Mouse (Mus musculus) C2C12 (cell line): ENCODE results near the gene Gm49383.

Source experiments
- CTCF ChIP-seq: IDR thresholded peaks from one replicate; pipeline ENCODE4 v1.5.1; 2011; ENCODE audit not compliant: control insufficient read depth, insufficient read depth, insufficient read length
- FOSL1 ChIP-seq: IDR thresholded peaks from one replicate; pipeline ENCODE4 v1.8.0; 2011; ENCODE audit warnings: mild to moderate bottlenecking, low read length; ENCODE audit not compliant: poor library complexity, insufficient read depth, severe bottlenecking
- MAX ChIP-seq: IDR thresholded peaks from one replicate; pipeline ENCODE4 v1.6.1; 2011; ENCODE audit warnings: mild to moderate bottlenecking, control low read depth
- MYOG ChIP-seq: IDR thresholded peaks from one replicate; pipeline ENCODE4 v1.6.1; 2011; ENCODE audit not compliant: control insufficient read depth, insufficient read length; ENCODE audit errors: extremely low read depth

DNA sequence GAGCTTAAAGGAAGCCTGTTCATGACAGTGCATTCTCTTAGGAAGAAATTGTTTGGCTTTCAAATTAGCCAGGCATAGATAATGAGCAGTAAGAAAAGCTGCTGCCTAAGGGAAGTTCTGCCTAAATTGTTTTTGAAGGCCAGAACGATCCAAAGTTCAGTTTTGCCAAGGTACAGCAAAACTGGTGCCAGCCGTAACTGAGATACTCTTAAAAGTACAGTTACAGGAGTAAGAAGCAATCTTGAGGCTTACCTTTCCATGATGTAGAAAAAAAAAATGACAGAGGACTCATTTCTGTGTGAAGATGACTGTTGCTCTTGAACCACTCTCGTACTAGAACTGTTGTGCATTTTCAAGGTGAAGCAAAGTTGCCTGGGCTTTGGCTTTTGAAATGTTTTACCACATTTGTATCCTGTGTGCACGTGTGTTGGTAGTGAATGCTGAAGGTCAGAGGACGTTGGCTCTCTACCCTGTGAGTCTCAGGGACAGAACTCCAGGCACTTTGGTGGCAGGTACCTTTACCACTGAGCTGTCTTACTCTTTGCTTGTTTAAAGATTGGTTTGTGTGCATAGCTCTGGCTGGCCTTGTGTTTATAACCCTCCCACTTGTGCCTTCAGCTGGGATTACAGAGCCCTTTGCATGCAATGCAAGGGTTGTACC lies 10.0 kb downstream of the Gm49383 start:
- TF ChIP-seq CTCF, result no peak
- TF ChIP-seq MAX, result no peak
- TF ChIP-seq MYOG, result no peak
- no peak for TF ChIP-seq FOSL1
